23 mouse cellular contexts compared by ENCODE assay signal in the genomic region with DNA sequence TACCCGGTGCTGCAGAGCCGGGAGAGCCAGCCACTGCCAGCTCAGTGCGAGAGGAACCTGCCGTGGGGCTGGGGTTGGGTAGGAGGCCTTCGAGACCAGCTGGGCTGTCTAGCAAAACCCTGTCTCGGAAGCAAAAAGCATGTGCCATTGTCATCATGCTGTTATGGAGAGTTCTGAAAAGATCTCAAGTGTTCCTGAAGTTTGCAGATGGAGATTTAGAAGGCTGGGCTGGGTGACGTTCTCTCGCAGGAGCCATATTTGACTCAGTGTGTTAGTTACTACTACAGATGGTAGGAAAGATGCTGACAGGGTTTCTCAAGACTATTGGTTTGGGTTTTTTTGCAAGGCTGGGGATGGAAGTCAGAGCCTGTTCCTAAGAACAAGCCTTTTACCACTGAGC. TPM values are rescaled to one million over a fixed set of nuclear protein-coding genes. Genes with fewer than 3 reads are reported as not detected.
DNase-seq lines count a peak whose midpoint lies in the region; ATAC-seq and TF ChIP-seq lines count a peak whose summit lies in the region.
"Had no signal": no experiment of that assay in that cellular context is flagged by ENCODE, and none has a peak within 500 bp of the region (broad histone marks: within the 10 kb centered on the region; RNA-seq: fewer than 3 reads in every experiment).

No protein-coding gene starts in this region.

- no peak overlapping the region for H3K4me2 ChIP-seq in heart, embryonic 16.5 days (ENCODE audit: low read depth, low read length)
- H3K4me2 ChIP-seq: forebrain, embryonic 15.5 days; heart, embryonic 13.5 days; hindbrain, embryonic 12.5 days had no signal

- H3K9me3 ChIP-seq in heart, embryonic 16.5 days (replicated peaks; ENCODE audit: control insufficient read depth, low read length) = no peaks in the 10 kb centered on the region; the same call in 1 of the 2 replicates
- no peaks in the 10 kb centered on the region for H3K9me3 ChIP-seq in heart, embryonic 10.5 days
- H3K9me3 ChIP-seq: forebrain, embryonic 15.5 days; heart, embryonic 13.5 days; hindbrain, embryonic 12.5 days had no signal

- peaks cover 12% of the 10 kb centered on the region for H3K4me1 ChIP-seq in heart, embryonic 16.5 days (ENCODE audit: control insufficient read depth, insufficient read depth, low read length)
- H3K4me1 ChIP-seq in heart, embryonic 10.5 days = peaks cover 11% of the 10 kb centered on the region; the same call in 1 of the 2 replicates
- H3K4me1 ChIP-seq: forebrain, embryonic 15.5 days; hindbrain, embryonic 12.5 days had no signal

- 0 out of 2 replicates have a peak overlapping the region, but pooled peaks have one; percentile 12 for H3K27ac ChIP-seq in heart, embryonic 16.5 days (ENCODE audit: low read length)
- H3K27ac ChIP-seq in heart, embryonic 10.5 days = no peak overlapping the region
- peak overlapping the region; percentile 32; the same call in 1 of the 2 replicates for H3K27ac ChIP-seq in left cerebral cortex, adult 2 months
- H3K27ac ChIP-seq: embryonic facial prominence, embryonic 10.5 days; forebrain, embryonic 15.5 days; gastrocnemius, adult 2 months; heart, embryonic 13.5 days; hindbrain, embryonic 12.5 days had no signal

- 87% methylated on average over 8 of the region's 8 CpGs for WGBS in heart, embryonic 16.5 days
- 88% methylated on average over 8 of the region's 8 CpGs for WGBS in heart, embryonic 10.5 days

- H3K27me3 ChIP-seq in heart, embryonic 16.5 days (ENCODE audit: control insufficient read depth, insufficient read depth, low read length) = no peaks in the 10 kb centered on the region
- H3K27me3 ChIP-seq in heart, embryonic 10.5 days (ENCODE audit: insufficient read depth, poor library complexity, severe bottlenecking) = no peaks in the 10 kb centered on the region
- H3K27me3 ChIP-seq: CH12.LX; forebrain, embryonic 15.5 days; heart, embryonic 13.5 days; hindbrain, embryonic 12.5 days; Patski had no signal

- H3K4me3 ChIP-seq in heart, embryonic 16.5 days (ENCODE audit: low read length) = no peak overlapping the region
- H3K4me3 ChIP-seq in heart, embryonic 10.5 days = no peak overlapping the region
- no peak overlapping the region for H3K4me3 ChIP-seq in left cerebral cortex, adult 2 months
- H3K4me3 ChIP-seq: embryonic facial prominence, embryonic 10.5 days; forebrain, embryonic 15.5 days; gastrocnemius, adult 2 months; heart, embryonic 13.5 days; hindbrain, embryonic 12.5 days had no signal

- intact Hi-C loops in left cerebral cortex, adult 2 months (cut with DNase I) = no loop called here
- intact Hi-C loops in left cerebral cortex, postnatal 4 days (cut with DNase I) = no loop called here

- H3K36me3 ChIP-seq in heart, embryonic 16.5 days (ENCODE audit: control insufficient read depth, insufficient read depth) = peaks cover 8% of the 10 kb centered on the region; the same call in 1 of the 2 replicates
- peaks cover 58% of the 10 kb centered on the region for H3K36me3 ChIP-seq in heart, embryonic 10.5 days

- no peak for ATAC-seq in heart, embryonic 16.5 days (replicated peaks; ENCODE audit: extremely low read depth, insufficient read depth, low FRiP score)
- ATAC-seq: activated CD4-positive, CD25-positive, alpha-beta regulatory T cell, adult 4 months; forebrain, embryonic 15.5 days; hindbrain, embryonic 16.5 days; Patski had no signal

- DNase-seq in heart, embryonic 10.5 days (ENCODE audit: low spot score) = no peak
- DNase-seq in left cerebral cortex, adult 2 months (ENCODE audit: extremely low spot score in 1 of 2, low spot score in 2 of 2) = no peak
- no peak for DNase-seq in left cerebral cortex, postnatal 4 days
- peak; percentile 24 for DNase-seq in right cerebral cortex, adult 18-20 months
- no peak for DNase-seq in right cerebral cortex, adult 2 months (ENCODE audit: low spot score in 2 of 2)
- DNase-seq in layer of hippocampus, postnatal 14 days (ENCODE audit: low spot score in 2 of 2) = peak; percentile 4 to 45
- no peak for DNase-seq in cerebellum, adult 9-11 months
- DNase-seq: adrenal gland, postnatal 14 days; cerebellum, adult 18-20 months; cerebellum, postnatal 10 days; gastrocnemius, adult 2 months; gastrocnemius, postnatal 25 days; heart, postnatal 10 days; heart, postnatal 4 days had no signal

- H3K9ac ChIP-seq in heart, embryonic 16.5 days (ENCODE audit: low read length) = no peak overlapping the region
- H3K9ac ChIP-seq: forebrain, embryonic 15.5 days; heart, embryonic 13.5 days; hindbrain, embryonic 12.5 days had no signal

- TF ChIP-seq CTCF in left cerebral cortex, adult 2 months (IDR thresholded peaks at IDR 0.05) = no peak

RNA-seq across cellular contexts. Expression of a gene that starts 24.4 kb away (rescaled TPM):
- polyA plus RNA-seq in heart, embryonic 16.5 days (2015; fragmentation: Nextera tagmentation; extraction: Ambion mirVana) = 12.8 and 14.5 TPM in 2 replicates
- polyA plus RNA-seq in heart, embryonic 10.5 days (2016; fragmentation: Nextera tagmentation; extraction: Ambion mirVana) = 16.3 and 21.8 TPM in 2 replicates
- 10 to 100 TPM; 29.3 to 30.3 TPM for total RNA-seq in left cerebral cortex, adult 2 months (2021)
- total RNA-seq in left cerebral cortex, postnatal 4 days (2021) = 10 to 100 TPM; 30.4 to 31.4 TPM
- total RNA-seq in layer of hippocampus, postnatal 14 days (2021) = 10 to 100 TPM; 22.6 to 24.9 TPM

RNA-seq across cellular contexts. Expression of a gene that starts 32.5 kb away (rescaled TPM):
- 29.5 and 33.9 TPM in 2 replicates for polyA plus RNA-seq in heart, embryonic 16.5 days (2015; fragmentation: Nextera tagmentation; extraction: Ambion mirVana)
- polyA plus RNA-seq in heart, embryonic 10.5 days (2016; fragmentation: Nextera tagmentation; extraction: Ambion mirVana) = 36.6 and 39.0 TPM in 2 replicates
- total RNA-seq in left cerebral cortex, adult 2 months (2021) = 10 to 100 TPM; 44.4 to 59.1 TPM
- total RNA-seq in left cerebral cortex, postnatal 4 days (2021) = 10 to 100 TPM; 54.5 to 56.8 TPM
- total RNA-seq in layer of hippocampus, postnatal 14 days (2021) = 10 to 100 TPM; 49.8 to 63.7 TPM

RNA-seq across cellular contexts. Expression of a gene that starts 41.6 kb away (rescaled TPM):
- polyA plus RNA-seq in heart, embryonic 16.5 days (2015; fragmentation: Nextera tagmentation; extraction: Ambion mirVana) = 2.4 and 3.6 TPM in 2 replicates
- polyA plus RNA-seq in heart, embryonic 10.5 days (2016; fragmentation: Nextera tagmentation; extraction: Ambion mirVana) = 2.6 and 4.0 TPM in 2 replicates
- 1 to 10 TPM; 2.7 to 4.4 TPM for total RNA-seq in left cerebral cortex, adult 2 months (2021)
- total RNA-seq in left cerebral cortex, postnatal 4 days (2021) = 1 to 10 TPM; 4.3 to 5.1 TPM
- 1 to 10 TPM; 2.8 to 3.1 TPM for total RNA-seq in layer of hippocampus, postnatal 14 days (2021)
- total RNA-seq: gastrocnemius, adult 2 months had no signal

Comparison
In these comparisons a context has a peak if more than half of its experiments do, and no peak if none do; other contexts are left out.
1. DNase-seq: peak in right cerebral cortex, adult 18-20 months (single experiment) and layer of hippocampus, postnatal 14 days (2 of 2); none in heart, embryonic 10.5 days (single experiment), left cerebral cortex, adult 2 months (0 of 2), left cerebral cortex, postnatal 4 days (single experiment), right cerebral cortex, adult 2 months (0 of 2) and cerebellum, adult 9-11 months (single experiment).